Mouse (Mus musculus) limb, embryonic 14.5 days (tissue): ENCODE data around the gene Sstr3. TPM values are rescaled to one million over a fixed set of nuclear protein-coding genes. Genes with fewer than 3 reads are reported as not detected.
A peak's percentile ranks its signal among the peaks of the same experiment; 100 is the strongest.

Experiments used
- ATAC-seq: fragments of 200-750 bp; cut with Nextera tagmentation; 2 replicates; pipeline ENCODE4 v1.8.0; 2017; ENCODE audit warnings: low read depth, moderate number of reproducible peaks, moderate TSS enrichment; ENCODE audit not compliant: low FRiP score
- DNase-seq: peaks from one replicate; pipeline ENCODE4 v3.0.0-alpha.2; 2015; ENCODE audit warnings: low spot score
- H3K27ac ChIP-seq: fragments of 300-500 bp; sonication (generic); replicated peaks from 2 replicates; pipeline ENCODE4 v1.5.1; 2014; ENCODE audit warnings: low read depth, mild to moderate bottlenecking, low read length, moderate library complexity, mixed read lengths
- H3K27me3 ChIP-seq: fragments of 300-500 bp; sonication (generic); 2 replicates; pipeline ENCODE4 v1.6.1; 2014; ENCODE audit warnings: low read length, mixed read lengths; ENCODE audit not compliant: control insufficient read depth, insufficient read depth
- H3K36me3 ChIP-seq: fragments of 300-500 bp; sonication (generic); 2 replicates; pipeline ENCODE4 v1.6.1; 2014; ENCODE audit warnings: mild to moderate bottlenecking, low read length, moderate library complexity, mixed read lengths; ENCODE audit not compliant: control insufficient read depth, insufficient read depth
- H3K4me1 ChIP-seq: fragments of 300-500 bp; sonication (generic); 2 replicates; pipeline ENCODE4 v1.6.1; 2014; ENCODE audit warnings: antibody characterized with exemption, low read length, mixed read lengths; ENCODE audit not compliant: control insufficient read depth, insufficient read depth
- H3K4me2 ChIP-seq: fragments of 300-500 bp; sonication (generic); replicated peaks from 2 replicates; pipeline ENCODE4 v1.6.1; 2014; ENCODE audit warnings: low read depth, mild to moderate bottlenecking, low read length, moderate library complexity; ENCODE audit not compliant: severe bottlenecking
- H3K4me3 ChIP-seq: fragments of 300-500 bp; sonication (generic); replicated peaks from 2 replicates; pipeline ENCODE4 v1.5.1; 2014; ENCODE audit warnings: low read length
- H3K9ac ChIP-seq: fragments of 300-500 bp; sonication (generic); 2 replicates; pipeline ENCODE4 v1.6.1; 2014; ENCODE audit warnings: mild to moderate bottlenecking, low read depth, low read length, moderate library complexity; ENCODE audit not compliant: severe bottlenecking
- H3K9me3 ChIP-seq: fragments of 300-500 bp; sonication (generic); 2 replicates; pipeline ENCODE4 v1.6.1; 2016; ENCODE audit warnings: low read length; ENCODE audit not compliant: control insufficient read depth
- POLR2A ChIP-seq: fragments of 200-500 bp; IDR thresholded peaks from 2 replicates; pipeline ENCODE4 v1.8.0; 2012; ENCODE audit warnings: inconsistent platforms, mild to moderate bottlenecking, moderate library complexity, borderline replicate concordance; ENCODE audit not compliant: insufficient read depth, insufficient read length; ENCODE audit errors: extremely low read depth
- WGBS: fragments of 180-500 bp; shearing (Covaris S2); extraction: QIAGEN DNeasy Blood & Tissue Kit; methylation state at CpG from one replicate; pipeline ENCODE4 v1.1.7; 2014; 5-methylcytosine and 5-hydroxymethylcytosine counted together
- polyA plus RNA-seq, 2 experiments: library from polyadenylated mRNA; depleted of rRNA in 1 of 2; stranded (reverse) in 1 of 2; unstranded in 1 of 2; fragments of >200 nt; fragmentation: Nextera tagmentation in 1 of 2; extraction: Ambion mirVana in 1 of 2; gene quantifications; 2 replicates each; pipeline versions ENCODE4 v1.2.1 to v1.2.3; 2012 to 2014

The Sstr3 gene
- polyA plus RNA-seq, 2 experiments, result 0.05 TPM; not detected in 1

DNA sequence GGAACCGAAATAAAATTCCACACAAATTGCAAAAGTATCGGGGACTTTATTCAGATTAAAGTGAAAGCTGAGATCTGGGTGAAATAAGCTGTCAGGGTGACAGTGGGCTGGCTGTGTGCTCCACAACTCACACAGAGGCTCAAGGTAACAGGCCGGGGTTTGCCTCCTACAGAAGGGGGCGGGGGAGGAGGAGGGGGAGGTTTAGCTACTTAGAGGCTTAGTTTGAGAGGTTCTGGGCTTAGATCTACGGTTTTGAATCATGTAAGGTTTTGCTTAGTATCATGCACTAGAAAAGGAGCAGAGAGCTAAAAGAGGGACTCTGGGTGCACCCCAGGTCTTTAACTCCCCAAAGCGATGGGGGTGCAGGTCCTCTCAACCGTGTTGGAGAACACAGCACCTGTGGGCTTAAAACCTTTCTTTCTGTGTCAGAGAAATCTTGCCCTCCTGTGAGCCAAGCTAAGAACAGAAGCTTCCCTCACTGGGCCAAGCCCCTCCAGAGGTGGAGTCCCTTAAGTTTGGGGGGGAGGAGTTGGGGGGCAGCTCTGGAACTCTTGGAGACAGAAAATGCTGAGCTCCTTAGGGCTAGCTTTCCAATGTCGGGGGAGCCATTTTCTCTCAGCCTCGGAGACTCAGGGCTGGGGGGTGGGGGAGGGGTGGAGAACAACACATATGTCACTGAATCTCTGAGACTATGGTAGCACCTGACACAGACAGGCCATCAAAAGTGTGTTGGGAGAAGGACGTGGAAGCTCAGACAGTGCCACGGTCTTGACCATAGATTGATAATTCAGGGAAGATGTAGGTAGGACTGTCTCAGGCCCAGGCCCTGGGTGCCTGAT, 14.9 kb upstream of the Sstr3 start:
- no peaks in the 10 kb centered on the region for H3K27me3 ChIP-seq
- no peaks in the 10 kb centered on the region for H3K36me3 ChIP-seq
- no peak overlapping the region for H3K9ac ChIP-seq
- DNase-seq, result no peak
- TF ChIP-seq POLR2A, result no peak
- no peak overlapping the region for H3K27ac ChIP-seq
- H3K4me3 ChIP-seq, result no peak overlapping the region
- no peaks in the 10 kb centered on the region for H3K4me1 ChIP-seq
- no peaks in the 10 kb centered on the region for H3K9me3 ChIP-seq
- 60% methylated on average over 11 of the region's 11 CpGs for WGBS
- H3K4me2 ChIP-seq, result no peak overlapping the region
- ATAC-seq, result no peak

DNA sequence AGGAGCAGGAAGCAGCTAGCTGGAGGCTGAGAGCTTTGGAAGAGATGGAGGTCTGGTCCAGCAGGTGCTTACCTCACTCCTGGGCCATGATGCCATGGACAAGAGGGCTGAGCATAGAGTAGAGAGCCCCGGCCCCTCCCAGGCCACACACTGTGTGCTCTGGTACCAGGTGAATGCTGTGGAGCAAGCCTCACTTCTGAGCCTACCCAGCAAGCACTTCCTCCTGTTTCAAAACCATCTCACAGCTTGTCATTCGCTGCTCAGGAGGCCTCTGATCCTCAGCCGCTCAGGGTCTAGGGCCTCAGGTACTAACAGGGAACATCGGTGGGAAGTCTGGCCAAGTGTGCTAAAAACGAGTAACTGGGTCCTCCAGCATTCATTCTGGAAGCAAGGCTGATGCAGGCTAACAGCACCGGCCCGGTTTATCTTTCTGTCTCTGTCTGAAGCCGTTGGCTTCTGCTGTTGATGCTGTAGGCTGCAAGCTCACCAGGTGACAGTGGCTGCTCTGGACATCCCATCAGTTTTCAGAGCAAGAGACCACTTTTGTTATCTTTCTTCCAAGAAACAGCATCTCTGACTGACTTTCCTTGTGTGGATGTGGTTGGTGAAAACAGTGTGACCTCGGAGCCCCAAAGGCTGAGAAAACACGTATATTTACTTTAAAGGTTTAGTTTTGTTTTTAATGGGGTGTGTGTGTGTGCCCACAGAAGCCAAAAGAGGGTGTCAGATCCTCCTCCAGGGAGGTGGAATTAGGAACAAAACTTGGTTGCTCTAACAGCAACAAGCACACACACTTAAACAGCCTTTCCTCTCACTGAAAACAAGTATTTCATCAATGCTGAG, 13.4 kb upstream of the Sstr3 start:
- Histone ChIP-seq H3K27ac (no peak overlapping the region), H3K9me3 (no peaks in the 10 kb centered on the region), H3K4me1 (no peaks in the 10 kb centered on the region), H3K9ac (no peak overlapping the region), H3K4me2 (no peak overlapping the region), H3K27me3 (no peaks in the 10 kb centered on the region), H3K36me3 (no peaks in the 10 kb centered on the region), H3K4me3 (no peak overlapping the region)
- no peak for TF ChIP-seq POLR2A
- 57% methylated on average over 10 of the region's 10 CpGs for WGBS
- ATAC-seq, result no peak
- DNase-seq, result no peak

DNA sequence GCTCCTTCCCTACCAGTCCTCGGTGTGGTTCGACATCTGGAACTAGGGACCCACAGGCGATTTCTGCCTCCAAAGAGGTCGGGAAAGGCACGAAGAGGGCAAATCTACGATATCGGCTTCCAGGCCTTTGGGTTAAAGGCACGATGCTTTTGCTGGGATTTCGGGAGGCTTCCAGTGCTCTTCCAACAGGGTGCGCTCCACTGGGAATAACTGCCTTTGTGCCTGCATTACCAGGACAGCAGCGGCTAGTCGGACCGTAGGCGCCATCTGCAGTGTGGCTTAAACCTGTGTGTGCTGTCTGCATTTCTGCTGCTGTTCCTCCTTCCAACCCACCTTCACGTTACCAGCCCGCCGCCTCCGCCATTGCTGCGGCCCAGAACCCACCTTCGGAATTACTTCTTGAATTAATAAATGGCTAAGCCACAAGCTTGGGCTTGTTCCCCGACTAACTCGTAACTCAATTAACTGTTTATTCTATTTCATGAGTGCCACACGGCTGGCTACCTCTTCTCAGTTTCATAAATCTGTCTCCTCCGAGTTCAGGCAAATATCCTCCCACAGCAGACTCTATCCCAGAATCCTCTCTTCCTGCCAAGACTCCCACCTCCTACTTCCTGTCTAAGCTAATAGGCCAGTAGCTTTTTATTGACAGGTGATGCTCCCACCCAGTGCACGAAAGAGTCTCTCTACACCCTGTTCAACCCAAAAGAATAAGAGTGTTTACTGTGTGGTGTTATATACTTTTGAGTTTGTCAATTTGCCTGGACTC, 10.2 kb upstream of the Sstr3 start:
- Histone ChIP-seq H3K4me2 (peak overlapping the region; percentile 13; the same call in 1 of the 2 replicates), H3K4me3 (peak overlapping the region; percentile 16; the same call in 1 of the 2 replicates), H3K9ac (no peak overlapping the region), H3K4me1 (no peaks in the 10 kb centered on the region), H3K9me3 (0 out of 2 replicates have a peak, but pooled peaks cover 4% of the 10 kb centered on the region), H3K36me3 (no peaks in the 10 kb centered on the region), H3K27ac (no peak overlapping the region), H3K27me3 (no peaks in the 10 kb centered on the region)
- TF ChIP-seq POLR2A, result no peak
- ATAC-seq (no peak), DNase-seq (no peak)
- 61% methylated on average over 25 of the region's 25 CpGs for WGBS

DNA sequence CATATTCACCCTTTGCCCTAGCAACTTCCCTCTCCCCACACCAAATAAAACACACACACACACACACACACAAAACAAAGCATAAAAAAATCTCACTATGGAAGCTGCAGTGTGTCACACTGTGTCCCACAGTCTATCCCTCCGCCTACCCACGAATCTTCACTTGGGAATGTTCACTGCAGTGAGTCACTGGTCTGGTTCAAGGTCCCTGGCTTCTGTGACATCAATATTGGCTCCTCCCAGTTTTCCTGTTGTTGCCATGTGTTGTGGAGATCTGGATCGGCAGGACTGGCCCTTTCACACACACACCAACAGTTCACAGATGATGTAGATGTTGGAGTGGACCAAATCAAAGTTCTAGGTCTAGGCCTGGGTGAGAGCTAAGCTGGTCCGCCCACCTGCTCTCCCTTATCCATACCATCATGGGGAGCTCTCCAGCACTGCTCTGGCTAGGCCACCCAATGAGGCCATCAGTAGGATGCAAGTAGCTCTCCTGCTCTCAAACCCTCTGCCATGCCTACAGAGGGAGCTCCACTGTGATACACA, 4.8 kb upstream of the Sstr3 start:
- DNase-seq (no peak), ATAC-seq (no peak)
- H3K9ac ChIP-seq, result no peak overlapping the region
- 0 out of 2 replicates have a peak, but pooled peaks cover 4% of the 10 kb centered on the region for H3K9me3 ChIP-seq
- no peaks in the 10 kb centered on the region for H3K36me3 ChIP-seq
- H3K27me3 ChIP-seq, result no peaks in the 10 kb centered on the region; the same call in 1 of the 2 replicates
- H3K4me2 ChIP-seq, result no peak overlapping the region
- H3K4me1 ChIP-seq, result no peaks in the 10 kb centered on the region
- whole genome bisulfite sequencing, result 71% methylated on average over 4 of the region's 4 CpGs
- no peak overlapping the region for H3K4me3 ChIP-seq
- no peak overlapping the region for H3K27ac ChIP-seq
- TF ChIP-seq POLR2A, result no peak
